Comparison of ENCODE assay signal across 41 mouse cellular contexts in the genomic region with DNA sequence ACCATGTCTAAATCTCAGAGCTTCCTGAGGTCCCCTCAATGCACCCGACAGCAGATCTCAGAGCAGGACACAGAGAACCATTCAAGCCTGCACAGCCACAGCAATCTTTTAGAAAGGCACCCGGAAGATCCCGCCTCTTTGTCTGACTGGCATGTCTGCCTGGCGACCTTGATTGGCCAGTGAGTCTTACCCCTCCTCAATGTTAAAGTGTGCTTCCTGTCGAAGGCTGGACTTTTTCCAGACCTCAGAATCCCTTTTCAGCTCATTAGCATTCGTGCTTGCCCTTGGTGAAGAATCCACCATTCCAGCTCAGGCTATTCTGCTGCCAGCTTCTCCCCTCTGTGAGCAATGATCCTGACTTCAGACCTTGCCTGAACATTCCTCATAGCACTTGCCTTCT. TPM values are rescaled to one million over a fixed set of nuclear protein-coding genes. Genes with fewer than 3 reads are reported as not detected.
"Had no signal": no experiment of that assay in that cellular context is flagged by ENCODE, and none has a peak within 500 bp of the region (broad histone marks: within the 10 kb centered on the region; RNA-seq: fewer than 3 reads in every experiment).

A gene (minus strand): TSS at position 101 of the 400 bp plus-strand sequence.

RNA-seq across cellular contexts. Expression of the gene that starts here (rescaled TPM):
- total RNA-seq: heart, postnatal 10 days; heart, postnatal 14 days; heart, postnatal 25 days; heart, postnatal 36 days; heart, postnatal 4 days; hematopoietic stem cell, adult 5-6 weeks; hindbrain, postnatal 0 days; layer of hippocampus, adult 18-20 months; layer of hippocampus, adult 2 months; layer of hippocampus, adult 8-10 months; layer of hippocampus, postnatal 10 days; layer of hippocampus, postnatal 14 days; layer of hippocampus, postnatal 25 days; layer of hippocampus, postnatal 36 days; left cerebral cortex, adult 18-20 months; left cerebral cortex, adult 2 months; left cerebral cortex, adult 8-10 months had no signal
- polyA plus RNA-seq: heart, embryonic 12.5 days; heart, embryonic 13.5 days; heart, embryonic 14.5 days; heart, embryonic 15.5 days; heart, embryonic 16.5 days; heart, postnatal 0 days; hindbrain, embryonic 10.5 days; hindbrain, embryonic 11.5 days; hindbrain, embryonic 12.5 days; hindbrain, embryonic 13.5 days; hindbrain, embryonic 14.5 days; hindbrain, embryonic 15.5 days; hindbrain, embryonic 16.5 days; hindbrain, postnatal 0 days; inflammation-experienced regulatory T-cells, adult 6 months; intestine, embryonic 14.5 days; intestine, embryonic 15.5 days; intestine, embryonic 16.5 days; intestine, postnatal 0 days; kidney, adult 2 months; kidney, embryonic 14.5 days; kidney, embryonic 15.5 days; kidney, embryonic 16.5 days; kidney, postnatal 0 days; large intestine, adult 2 months had no signal
